Mouse (Mus musculus) heart, postnatal 25 days (tissue): ENCODE measurements around the gene Lrmda. TPM values are rescaled to one million over a fixed set of nuclear protein-coding genes. Genes with fewer than 3 reads are reported as not detected.

ENCODE experiments used
- microRNA-seq: library from miRNA; unstranded; fragments of <30 nt; microRNA quantifications from one replicate; pipeline ENCODE4 v1.2.0, GENCODE M21; 2022
- total RNA-seq, 2 experiments: library from RNA; stranded (reverse); gene quantifications; 2 replicates each; pipeline ENCODE4 v1.2.3; 2021

The Lrmda gene
- total RNA-seq, 2 experiments from 2014 or later = 0.83 to 1.8 TPM

Small RNAs within 50 kb of the gene (microRNA-seq; reads per million reads assigned to microRNA genes)
- gene Gm27532 = not detected

Other genes with a start within 250 kb of the Lrmda start
- gene Vdac2, start 194.5 kb upstream of the Lrmda start, total RNA-seq = 100 to 1,000 TPM; 494 to 528 TPM
- 1 to 10 TPM; 7.5 to 9.5 TPM for gene Comtd1, start 170.7 kb upstream of the Lrmda start, total RNA-seq
- gene Zfp503, start 30.1 kb upstream of the Lrmda start, total RNA-seq = 1 to 10 TPM; 1.5 to 2.1 TPM